Mouse (Mus musculus): ENCODE data around the gene Lmln. TPM values are rescaled to one million over a fixed set of nuclear protein-coding genes. Genes with fewer than 3 reads are reported as not detected.
"Not testable (repeated sequence)": the region's sequence is repeated elsewhere in the genome, so short reads cannot be mapped to it uniquely, and the experiment has no call there.

Gene Lmln
- polyA plus RNA-seq (2012; rRNA removed), result 8.7 and 9.3 TPM in 2 replicates

- peak; percentile 68 to 89 for DNase-seq (ENCODE audit: extremely low spot score in 1 of 2, low spot score in 1 of 2)
These were observed at the start of gene Lmln for GRCm38 (mm10) chr16:33062024-33062681. TSS of gene Lmln (plus strand) at chr16:33062521.

- DNase-seq (ENCODE audit: extremely low spot score in 1 of 2, low spot score in 1 of 2), result no peak
These were observed 48.5 kb upstream of the Lmln start for GRCm38 (mm10) chr16:33013801-33014200.

- DNase-seq (ENCODE audit: extremely low spot score in 1 of 2, low spot score in 1 of 2), result peak in 1 of 2 experiments; percentile 22
These were observed 47.4 kb upstream of the Lmln start for GRCm38 (mm10) chr16:33014921-33015320.

- DNase-seq (ENCODE audit: extremely low spot score in 1 of 2, low spot score in 1 of 2), result no peak
These were observed 46.9 kb upstream of the Lmln start for GRCm38 (mm10) chr16:33015396-33015907.

GRCm38 (mm10) chr16:33015986-33016385 is 46.3 kb upstream of the Lmln start:
- no peak for DNase-seq (ENCODE audit: extremely low spot score in 1 of 2, low spot score in 1 of 2)

- peak in 1 of 2 experiments; percentile 53 for DNase-seq (ENCODE audit: extremely low spot score in 1 of 2, low spot score in 1 of 2)
These were observed 44.5 kb upstream of the Lmln start for GRCm38 (mm10) chr16:33017677-33018349.

- no peak for DNase-seq (ENCODE audit: extremely low spot score in 1 of 2, low spot score in 1 of 2)
These were observed 43.1 kb upstream of the Lmln start for GRCm38 (mm10) chr16:33019117-33019770.

- no peak for DNase-seq (ENCODE audit: extremely low spot score in 1 of 2, low spot score in 1 of 2)
These were observed 40.9 kb upstream of the Lmln start for GRCm38 (mm10) chr16:33021381-33021780.

GRCm38 (mm10) chr16:33023750-33024149 is 38.6 kb upstream of the Lmln start:
- DNase-seq (ENCODE audit: extremely low spot score in 1 of 2, low spot score in 1 of 2), result peak; percentile 66 to 93

- peak in 1 of 2 experiments; percentile 38 for DNase-seq (ENCODE audit: extremely low spot score in 1 of 2, low spot score in 1 of 2)
These were observed 37.7 kb upstream of the Lmln start for GRCm38 (mm10) chr16:33024456-33025104.

GRCm38 (mm10) chr16:33026357-33026756 is 36.0 kb upstream of the Lmln start:
- DNase-seq (ENCODE audit: extremely low spot score in 1 of 2, low spot score in 1 of 2), result peak in 1 of 2 experiments; percentile 25

GRCm38 (mm10) chr16:33036006-33036405 is 26.3 kb upstream of the Lmln start:
- DNase-seq (ENCODE audit: extremely low spot score in 1 of 2, low spot score in 1 of 2), result no peak

- DNase-seq (ENCODE audit: extremely low spot score in 1 of 2, low spot score in 1 of 2), result no peak
These were observed 19.6 kb upstream of the Lmln start for GRCm38 (mm10) chr16:33042682-33043081.

- DNase-seq (ENCODE audit: extremely low spot score in 1 of 2, low spot score in 1 of 2), result no peak
These were observed 19.1 kb upstream of the Lmln start for GRCm38 (mm10) chr16:33043268-33043667.

GRCm38 (mm10) chr16:33048004-33048403 is 14.3 kb upstream of the Lmln start:
- no peak for DNase-seq (ENCODE audit: extremely low spot score in 1 of 2, low spot score in 1 of 2)

GRCm38 (mm10) chr16:33048686-33049085 is 13.6 kb upstream of the Lmln start:
- DNase-seq (ENCODE audit: extremely low spot score in 1 of 2, low spot score in 1 of 2), result no peak

- no peak for DNase-seq (ENCODE audit: extremely low spot score in 1 of 2, low spot score in 1 of 2)
These were observed 12.5 kb upstream of the Lmln start for GRCm38 (mm10) chr16:33049809-33050208.

GRCm38 (mm10) chr16:33053141-33053540 is 9.2 kb upstream of the Lmln start:
- no peak for DNase-seq (ENCODE audit: extremely low spot score in 1 of 2, low spot score in 1 of 2)

GRCm38 (mm10) chr16:33054927-33055326 is 7.4 kb upstream of the Lmln start:
- DNase-seq (ENCODE audit: extremely low spot score in 1 of 2, low spot score in 1 of 2), result not testable (repeated sequence)

GRCm38 (mm10) chr16:33055655-33056054 is 6.7 kb upstream of the Lmln start:
- DNase-seq (ENCODE audit: extremely low spot score in 1 of 2, low spot score in 1 of 2), result no peak

Measured in frontal cortex, adult 2 months (tissue).